Mouse (Mus musculus): Measurements from ENCODE around the gene Sdccag8.

Gene Sdccag8

GRCm38 (mm10) chr1:176943126-176943525 is 128.7 kb downstream of the Sdccag8 start:
- no peak for DNase-seq (ENCODE audit: low spot score in 2 of 2)

- no peak for DNase-seq (ENCODE audit: low spot score in 2 of 2)
Observed at GRCm38 (mm10) chr1:176943987-176944386, 129.5 kb downstream of the Sdccag8 start.

GRCm38 (mm10) chr1:176944458-176945174 is 130.2 kb downstream of the Sdccag8 start:
- no peak for DNase-seq (ENCODE audit: low spot score in 2 of 2)

- DNase-seq (ENCODE audit: low spot score in 2 of 2): no peak
Observed at GRCm38 (mm10) chr1:176945175-176945540, 130.7 kb downstream of the Sdccag8 start.

GRCm38 (mm10) chr1:176946031-176946795 is 131.8 kb downstream of the Sdccag8 start:
- no peak for DNase-seq (ENCODE audit: low spot score in 2 of 2)

- DNase-seq (ENCODE audit: low spot score in 2 of 2): no peak
Observed at GRCm38 (mm10) chr1:176946796-176947181, 132.3 kb downstream of the Sdccag8 start.

- no peak for DNase-seq (ENCODE audit: low spot score in 2 of 2)
Observed at GRCm38 (mm10) chr1:176948861-176949260, 134.4 kb downstream of the Sdccag8 start.

- DNase-seq (ENCODE audit: low spot score in 2 of 2): no peak
Observed at GRCm38 (mm10) chr1:176949320-176949719, 134.9 kb downstream of the Sdccag8 start.

- no peak for DNase-seq (ENCODE audit: low spot score in 2 of 2)
Observed at GRCm38 (mm10) chr1:176950061-176950460, 135.6 kb downstream of the Sdccag8 start.

GRCm38 (mm10) chr1:176951836-176952235 is 137.4 kb downstream of the Sdccag8 start:
- no peak for DNase-seq (ENCODE audit: low spot score in 2 of 2)

GRCm38 (mm10) chr1:176958311-176958710 is 143.9 kb downstream of the Sdccag8 start:
- DNase-seq (ENCODE audit: low spot score in 2 of 2): no peak

- no peak for DNase-seq (ENCODE audit: low spot score in 2 of 2)
Observed at GRCm38 (mm10) chr1:176961716-176962115, 147.3 kb downstream of the Sdccag8 start.

GRCm38 (mm10) chr1:176962894-176963293 is 148.4 kb downstream of the Sdccag8 start:
- DNase-seq (ENCODE audit: low spot score in 2 of 2): no peak

GRCm38 (mm10) chr1:176967299-176967698 is 152.8 kb downstream of the Sdccag8 start:
- DNase-seq (ENCODE audit: low spot score in 2 of 2): no peak

- no peak for DNase-seq (ENCODE audit: low spot score in 2 of 2)
Observed at GRCm38 (mm10) chr1:176970635-176971478, 156.4 kb downstream of the Sdccag8 start.

- DNase-seq (ENCODE audit: low spot score in 2 of 2): no peak
Observed at GRCm38 (mm10) chr1:176971479-176971797, 157.0 kb downstream of the Sdccag8 start.

GRCm38 (mm10) chr1:176973356-176974088 is 159.1 kb downstream of the Sdccag8 start:
- DNase-seq (ENCODE audit: low spot score in 2 of 2): no peak

GRCm38 (mm10) chr1:176979235-176979634 is 164.8 kb downstream of the Sdccag8 start:
- DNase-seq (ENCODE audit: low spot score in 2 of 2): no peak

GRCm38 (mm10) chr1:176980140-176980539 is 165.7 kb downstream of the Sdccag8 start:
- DNase-seq (ENCODE audit: low spot score in 2 of 2): no peak

GRCm38 (mm10) chr1:176980801-176981400 is 166.4 kb downstream of the Sdccag8 start:
- no peak for DNase-seq (ENCODE audit: low spot score in 2 of 2)

GRCm38 (mm10) chr1:176981511-176981910 is 167.1 kb downstream of the Sdccag8 start:
- no peak for DNase-seq (ENCODE audit: low spot score in 2 of 2)

Measured in frontal cortex, postnatal 10 days (tissue).